Mouse (Mus musculus): ENCODE data around the gene Pan3. TPM values are rescaled to one million over a fixed set of nuclear protein-coding genes. Genes with fewer than 3 reads are reported as not detected.

Gene Pan3
- polyA plus RNA-seq, 1 experiment from 2014 or later, result 61.2 TPM

GRCm38 (mm10) chr5:147400505-147400979, 29.4 kb upstream of the Pan3 start:
- no peak overlapping the region for H3K27ac ChIP-seq (ENCODE audit: low read length)
- peaks cover 48% of the 10 kb centered on the region for H3K27me3 ChIP-seq (ENCODE audit: insufficient read depth, low read length)
- H3K9ac ChIP-seq (replicated peaks; ENCODE audit: low read length), result peak overlapping the region; percentile 48; the same call in 1 of the 2 replicates

GRCm38 (mm10) chr5:147401024-147401423, 28.9 kb upstream of the Pan3 start:
- Histone ChIP-seq H3K9me3 (ENCODE audit: low read length) (no peaks in the 10 kb centered on the region), H3K27me3 (ENCODE audit: insufficient read depth, low read length) (peaks cover 48% of the 10 kb centered on the region), H3K9ac (replicated peaks; ENCODE audit: low read length) (no peak overlapping the region), H3K36me3 (ENCODE audit: insufficient read depth, low read length) (no peaks in the 10 kb centered on the region), H3K4me2 (replicated peaks; ENCODE audit: low read depth, low read length) (peak overlapping the region; percentile 57), H3K27ac (ENCODE audit: low read length) (no peak overlapping the region), H3K4me3 (ENCODE audit: low read length) (peak overlapping the region; percentile 47; the same call in 1 of the 2 replicates), H3K4me1 (ENCODE audit: insufficient read depth, low read length) (peaks cover 15% of the 10 kb centered on the region)
- 22% methylated on average over 11 of the region's 11 CpGs for WGBS
- no peak for ATAC-seq (ENCODE audit: low FRiP score, low TSS enrichment)

More at GRCm38 (mm10) chr5:147400505-147400979, 29.4 kb upstream of the Pan3 start:
- H3K36me3 ChIP-seq (ENCODE audit: insufficient read depth, low read length), result no peaks in the 10 kb centered on the region
- peak overlapping the region; percentile 47 for H3K4me3 ChIP-seq (ENCODE audit: low read length)
- peak overlapping the region; percentile 57 for H3K4me2 ChIP-seq (replicated peaks; ENCODE audit: low read depth, low read length)
- WGBS, result 2% methylated on average over 17 of the region's 17 CpGs
- ATAC-seq (ENCODE audit: low FRiP score, low TSS enrichment), result no peak
- H3K9me3 ChIP-seq (ENCODE audit: low read length), result no peaks in the 10 kb centered on the region
- H3K4me1 ChIP-seq (ENCODE audit: insufficient read depth, low read length), result peaks cover 15% of the 10 kb centered on the region

DNA sequence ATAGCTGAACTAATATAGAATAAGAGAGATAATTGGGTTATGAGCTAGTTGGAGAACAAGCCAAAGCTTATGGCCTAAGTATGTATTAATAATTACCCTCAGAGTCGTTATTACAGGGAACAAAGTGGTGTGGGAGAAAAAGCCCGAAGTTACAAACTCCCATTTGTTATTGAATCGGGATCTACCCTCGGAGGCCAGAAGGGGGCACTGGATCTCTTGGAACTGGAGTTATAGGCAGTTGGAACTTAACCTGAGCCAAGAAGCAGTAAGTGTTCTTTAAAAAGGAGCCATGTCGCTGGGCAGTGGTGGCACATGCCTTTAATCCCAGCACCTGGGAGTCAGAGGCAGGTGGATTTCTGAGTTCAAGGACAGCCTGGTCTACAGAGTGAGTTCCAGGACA, 27.5 kb upstream of the Pan3 start:
- 22% methylated on average over 5 of the region's 5 CpGs for WGBS
- no peaks in the 10 kb centered on the region for H3K36me3 ChIP-seq (ENCODE audit: insufficient read depth, low read length)
- H3K9me3 ChIP-seq (ENCODE audit: low read length), result no peaks in the 10 kb centered on the region
- H3K27ac ChIP-seq (ENCODE audit: low read length), result no peak overlapping the region
- H3K4me2 ChIP-seq (replicated peaks; ENCODE audit: low read depth, low read length), result no peak overlapping the region
- H3K4me1 ChIP-seq (ENCODE audit: insufficient read depth, low read length), result peaks cover 15% of the 10 kb centered on the region
- peaks cover 48% of the 10 kb centered on the region for H3K27me3 ChIP-seq (ENCODE audit: insufficient read depth, low read length)
- ATAC-seq (ENCODE audit: low FRiP score, low TSS enrichment), result no peak
- H3K4me3 ChIP-seq (ENCODE audit: low read length), result no peak overlapping the region
- H3K9ac ChIP-seq (replicated peaks; ENCODE audit: low read length), result no peak overlapping the region

DNA sequence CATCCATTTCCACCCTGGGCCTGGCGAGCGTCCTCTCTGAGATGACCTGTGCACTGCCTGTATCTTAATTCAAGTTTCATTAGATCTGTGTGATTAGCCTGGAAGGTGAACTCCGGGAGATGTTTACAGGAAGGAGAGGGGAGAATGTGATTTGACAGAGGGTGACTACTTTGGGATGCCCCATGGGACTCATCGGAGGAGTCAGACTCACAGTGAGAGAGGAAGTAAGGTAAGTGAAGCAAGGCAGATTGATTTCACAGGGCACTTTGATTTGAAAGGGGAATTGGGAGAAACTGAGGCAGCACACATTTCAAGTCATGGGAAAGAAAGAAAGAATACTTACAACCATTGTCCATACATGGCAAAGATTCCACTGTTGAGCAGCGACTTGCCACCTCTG, 23.8 kb upstream of the Pan3 start:
- Histone ChIP-seq H3K4me2 (replicated peaks; ENCODE audit: low read depth, low read length) (no peak overlapping the region), H3K27me3 (ENCODE audit: insufficient read depth, low read length) (peaks cover 13% of the 10 kb centered on the region), H3K4me1 (ENCODE audit: insufficient read depth, low read length) (peaks cover 2% of the 10 kb centered on the region), H3K9ac (replicated peaks; ENCODE audit: low read length) (no peak overlapping the region), H3K4me3 (ENCODE audit: low read length) (no peak overlapping the region), H3K27ac (ENCODE audit: low read length) (no peak overlapping the region), H3K9me3 (ENCODE audit: low read length) (no peaks in the 10 kb centered on the region), H3K36me3 (ENCODE audit: insufficient read depth, low read length) (no peaks in the 10 kb centered on the region)
- ATAC-seq (ENCODE audit: low FRiP score, low TSS enrichment), result no peak
- WGBS, result 69% methylated on average over 5 of the region's 5 CpGs

DNA sequence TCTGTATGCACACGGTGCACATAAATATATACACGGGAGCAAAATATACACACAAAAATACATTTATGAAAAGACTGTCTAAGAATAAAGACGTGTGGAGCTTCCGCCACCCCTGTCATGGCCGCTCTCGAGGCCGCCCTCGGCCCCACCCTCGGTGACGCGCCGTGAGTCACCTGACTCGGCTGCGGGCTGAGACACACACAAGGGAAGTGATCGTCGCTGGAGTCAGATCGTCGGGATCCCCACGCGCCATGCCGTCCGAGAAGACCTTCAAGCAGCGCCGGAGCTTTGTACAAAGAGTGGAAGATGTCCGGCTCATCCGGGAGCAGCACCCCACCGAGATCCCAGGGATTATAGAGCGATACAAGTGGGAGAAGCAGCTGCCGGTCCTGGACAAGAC, 21.2 kb upstream of the Pan3 start:
- ATAC-seq (ENCODE audit: low FRiP score, low TSS enrichment), result no peak
- 57% methylated on average over 29 of the region's 29 CpGs for WGBS

GRCm38 (mm10) chr5:147410585-147410984, 19.4 kb upstream of the Pan3 start:
- Histone ChIP-seq H3K9me3 (ENCODE audit: low read length) (no peaks in the 10 kb centered on the region), H3K36me3 (ENCODE audit: insufficient read depth, low read length) (no peaks in the 10 kb centered on the region), H3K9ac (replicated peaks; ENCODE audit: low read length) (no peak overlapping the region), H3K4me3 (ENCODE audit: low read length) (no peak overlapping the region), H3K4me2 (replicated peaks; ENCODE audit: low read depth, low read length) (no peak overlapping the region), H3K4me1 (ENCODE audit: insufficient read depth, low read length) (no peaks in the 10 kb centered on the region), H3K27ac (ENCODE audit: low read length) (no peak overlapping the region), H3K27me3 (ENCODE audit: insufficient read depth, low read length) (no peaks in the 10 kb centered on the region)
- ATAC-seq (ENCODE audit: low FRiP score, low TSS enrichment), result no peak
- 79% methylated on average over 6 of the region's 6 CpGs for WGBS

More for the DNA sequence above, 21.2 kb upstream of the Pan3 start:
- H3K9me3 ChIP-seq (ENCODE audit: low read length), result no peaks in the 10 kb centered on the region
- peak overlapping the region; percentile 26 for H3K4me3 ChIP-seq (ENCODE audit: low read length)
- no peak overlapping the region for H3K9ac ChIP-seq (replicated peaks; ENCODE audit: low read length)
- no peaks in the 10 kb centered on the region for H3K27me3 ChIP-seq (ENCODE audit: insufficient read depth, low read length)
- no peaks in the 10 kb centered on the region for H3K4me1 ChIP-seq (ENCODE audit: insufficient read depth, low read length)
- peak overlapping the region; percentile 36 for H3K4me2 ChIP-seq (replicated peaks; ENCODE audit: low read depth, low read length)
- H3K27ac ChIP-seq (ENCODE audit: low read length), result no peak overlapping the region
- H3K36me3 ChIP-seq (ENCODE audit: insufficient read depth, low read length), result no peaks in the 10 kb centered on the region

GRCm38 (mm10) chr5:147417986-147418385, 12.0 kb upstream of the Pan3 start:
- Histone ChIP-seq H3K27ac (ENCODE audit: low read length) (no peak overlapping the region), H3K9me3 (ENCODE audit: low read length) (no peaks in the 10 kb centered on the region), H3K9ac (replicated peaks; ENCODE audit: low read length) (no peak overlapping the region), H3K36me3 (ENCODE audit: insufficient read depth, low read length) (no peaks in the 10 kb centered on the region), H3K4me3 (ENCODE audit: low read length) (no peak overlapping the region), H3K4me1 (ENCODE audit: insufficient read depth, low read length) (no peaks in the 10 kb centered on the region), H3K27me3 (ENCODE audit: insufficient read depth, low read length) (no peaks in the 10 kb centered on the region), H3K4me2 (replicated peaks; ENCODE audit: low read depth, low read length) (no peak overlapping the region)
- no peak for ATAC-seq (ENCODE audit: low FRiP score, low TSS enrichment)
- WGBS, result 80% methylated on average over 1 of the region's 1 CpGs

DNA sequence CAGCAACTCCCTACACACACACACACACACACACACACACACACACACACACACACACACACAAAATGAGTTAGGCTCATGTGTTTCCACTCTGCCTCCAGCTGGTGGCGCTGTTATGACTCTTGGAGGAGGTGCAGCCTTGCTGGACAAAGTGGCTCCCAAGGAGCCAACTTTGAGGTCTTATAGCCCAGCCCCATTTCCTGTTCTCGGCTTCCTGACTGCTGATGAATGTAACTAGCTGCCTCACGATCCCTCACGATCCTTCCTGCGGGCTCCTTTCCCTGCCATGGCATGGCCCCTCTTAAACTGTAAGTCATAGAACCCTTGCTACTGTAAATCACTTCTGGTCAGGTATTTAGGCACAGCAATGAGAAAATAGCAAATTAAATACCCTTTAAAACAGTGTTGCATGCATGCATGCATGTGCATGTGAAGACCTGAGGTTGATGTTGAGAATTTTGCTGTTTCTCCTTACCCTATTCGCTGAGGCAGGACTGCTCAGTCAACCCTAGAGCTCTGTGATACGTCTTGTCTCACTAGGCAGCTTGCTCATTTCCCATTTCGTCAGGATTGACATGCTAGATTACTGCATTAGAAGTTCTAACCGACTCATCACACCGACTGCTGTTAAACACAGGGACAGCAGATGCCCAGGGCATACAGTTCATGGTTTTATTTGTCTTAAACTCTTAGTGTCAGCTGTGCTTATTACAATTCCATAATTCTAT, 11.4 kb upstream of the Pan3 start:
- Histone ChIP-seq H3K27me3 (ENCODE audit: insufficient read depth, low read length) (no peaks in the 10 kb centered on the region), H3K27ac (ENCODE audit: low read length) (no peak overlapping the region), H3K4me3 (ENCODE audit: low read length) (no peak overlapping the region), H3K9me3 (ENCODE audit: low read length) (no peaks in the 10 kb centered on the region), H3K4me2 (replicated peaks; ENCODE audit: low read depth, low read length) (peak overlapping the region; percentile 38), H3K4me1 (ENCODE audit: insufficient read depth, low read length) (no peaks in the 10 kb centered on the region), H3K36me3 (ENCODE audit: insufficient read depth, low read length) (no peaks in the 10 kb centered on the region), H3K9ac (replicated peaks; ENCODE audit: low read length) (no peak overlapping the region)
- ATAC-seq (ENCODE audit: low FRiP score, low TSS enrichment), result no peak
- WGBS, result 22% methylated on average over 10 of the region's 10 CpGs

GRCm38 (mm10) chr5:147423612-147424011, 6.3 kb upstream of the Pan3 start:
- H3K9ac ChIP-seq (replicated peaks; ENCODE audit: low read length), result no peak overlapping the region
- H3K4me1 ChIP-seq (ENCODE audit: insufficient read depth, low read length), result no peaks in the 10 kb centered on the region
- no peaks in the 10 kb centered on the region for H3K9me3 ChIP-seq (ENCODE audit: low read length)
- WGBS, result 37% methylated on average over 6 of the region's 6 CpGs
- no peak overlapping the region for H3K4me2 ChIP-seq (replicated peaks; ENCODE audit: low read depth, low read length)
- no peak; the same call in 1 of the 2 replicates for ATAC-seq (ENCODE audit: low FRiP score, low TSS enrichment)
- no peak overlapping the region for H3K27ac ChIP-seq (ENCODE audit: low read length)
- no peak overlapping the region for H3K4me3 ChIP-seq (ENCODE audit: low read length)
- H3K36me3 ChIP-seq (ENCODE audit: insufficient read depth, low read length), result no peaks in the 10 kb centered on the region
- no peaks in the 10 kb centered on the region for H3K27me3 ChIP-seq (ENCODE audit: insufficient read depth, low read length)

GRCm38 (mm10) chr5:147426048-147426805, 3.7 kb upstream of the Pan3 start:
- Histone ChIP-seq H3K27ac (ENCODE audit: low read length) (no peak overlapping the region), H3K27me3 (ENCODE audit: insufficient read depth, low read length) (no peaks in the 10 kb centered on the region), H3K4me3 (ENCODE audit: low read length) (no peak overlapping the region), H3K4me1 (ENCODE audit: insufficient read depth, low read length) (peaks cover 9% of the 10 kb centered on the region), H3K36me3 (ENCODE audit: insufficient read depth, low read length) (no peaks in the 10 kb centered on the region), H3K4me2 (replicated peaks; ENCODE audit: low read depth, low read length) (no peak overlapping the region), H3K9ac (replicated peaks; ENCODE audit: low read length) (no peak overlapping the region), H3K9me3 (ENCODE audit: low read length) (no peaks in the 10 kb centered on the region)
- WGBS, result 87% methylated on average over 4 of the region's 4 CpGs
- no peak for ATAC-seq (ENCODE audit: low FRiP score, low TSS enrichment)
